Mouse (Mus musculus) E14TG2a.4 (cell line): ENCODE data around the gene Fth1.

Source experiments
- CTCF ChIP-seq: conservative IDR thresholded peaks from 2 replicates; pipeline ENCODE4 v1.5.1; 2014; ENCODE audit warnings: low read length
- NANOG ChIP-seq: IDR thresholded peaks from 2 replicates; pipeline ENCODE4 v1.6.1; 2014; ENCODE audit warnings: borderline replicate concordance, low read length, mixed read lengths
- POU5F1 ChIP-seq: IDR thresholded peaks from 2 replicates; pipeline ENCODE4 v1.6.1; 2014; ENCODE audit warnings: low read length, borderline replicate concordance

DNA sequence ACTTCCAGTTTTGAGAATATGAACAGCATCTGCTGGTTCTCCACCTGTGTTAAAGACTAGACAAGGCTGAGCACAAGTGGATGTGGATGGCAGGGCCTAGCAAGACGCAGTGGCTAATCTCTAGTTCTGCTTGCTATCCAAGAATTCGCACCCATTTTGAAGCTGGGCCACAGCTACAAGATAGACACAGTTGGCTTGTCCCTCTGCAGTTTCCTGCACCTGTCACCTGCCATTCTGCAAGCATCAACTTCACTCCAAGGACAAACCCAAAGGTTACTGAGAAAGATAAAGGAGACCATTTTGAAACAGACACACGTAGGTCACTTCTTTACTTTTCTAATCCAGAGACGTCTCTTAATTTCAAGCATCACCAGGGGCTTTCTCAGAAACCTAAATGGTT, 1.2 kb downstream of the Fth1 start:
- TF ChIP-seq CTCF = no peak
- no peak for TF ChIP-seq NANOG
- TF ChIP-seq POU5F1 = no peak
